Mouse (Mus musculus): ENCODE results near the gene Olfr902.
"Not testable (repeated sequence)": the region's sequence is repeated elsewhere in the genome, so short reads cannot be mapped to it uniquely, and the experiment has no call there.

The Olfr902 gene

DNA sequence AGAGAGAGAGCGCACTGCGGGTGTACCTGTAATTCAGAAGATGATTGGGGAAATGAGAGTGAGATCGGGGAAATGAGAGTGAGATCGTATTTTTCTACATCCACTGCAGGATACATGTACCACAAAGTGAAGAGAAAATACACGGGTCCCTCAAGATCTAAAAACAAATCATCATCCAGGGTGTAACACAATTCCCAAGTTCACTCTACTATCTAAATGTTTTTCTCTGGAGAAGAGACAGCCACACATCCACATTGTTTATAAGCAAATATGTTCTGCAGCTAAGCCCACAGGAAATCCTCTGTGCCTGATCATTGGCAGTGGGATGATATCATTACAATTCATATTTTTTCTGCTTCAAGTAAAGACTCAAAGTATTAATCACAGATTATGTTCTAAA, at the start of gene Olfr902:
Olfr902 (plus strand) TSS at position 301 of the 400 bp plus-strand sequence.
- in situ Hi-C loops (cut with MboI; ENCODE audit: low sequenced_read_pairs), result no loop called here

DNA sequence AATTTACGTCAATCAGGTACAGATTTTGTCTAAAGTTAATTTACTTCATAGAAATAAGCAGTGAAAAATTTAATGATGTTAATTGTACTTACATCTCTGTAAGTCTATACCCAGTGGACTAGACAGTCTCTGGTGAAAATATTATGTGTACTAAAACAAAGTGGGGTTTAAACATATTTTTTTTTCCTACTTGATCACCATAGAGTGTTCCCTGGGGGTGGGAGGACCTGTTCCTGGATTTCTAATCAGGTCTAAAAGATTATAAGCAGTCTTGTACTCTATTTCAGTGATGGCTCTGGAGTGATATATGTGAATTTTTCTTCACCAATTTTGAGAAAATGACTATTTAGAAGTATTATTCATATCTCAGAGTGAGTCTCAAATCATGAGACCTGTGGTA, 46.1 kb upstream of the Olfr902 start, which contains the start of gene Olfr147:
Olfr147 (plus strand) TSS at position 301 of the 400 bp plus-strand sequence.
- in situ Hi-C loops (cut with MboI; ENCODE audit: low sequenced_read_pairs), result no loop called here

DNA sequence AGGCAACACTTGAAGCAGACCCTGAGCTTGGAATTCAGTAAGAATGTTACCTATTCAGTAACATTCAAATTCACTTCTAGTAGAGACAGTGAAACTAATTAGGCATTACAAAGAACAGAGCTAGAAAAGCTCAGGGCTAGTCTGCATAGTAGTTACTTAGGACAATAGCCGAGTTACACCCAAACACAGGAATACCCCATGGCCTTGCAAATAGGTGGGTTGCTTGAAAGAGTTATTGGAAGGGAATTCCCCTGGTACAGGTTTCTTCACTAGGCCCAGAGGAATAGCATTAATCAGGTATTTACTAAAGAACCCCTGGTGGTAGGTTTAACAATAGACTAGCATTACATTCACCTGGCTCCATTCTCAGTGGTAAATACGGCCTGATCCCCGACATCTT, 40.0 kb upstream of the Olfr902 start:
- in situ Hi-C loops (cut with MboI; ENCODE audit: low sequenced_read_pairs), result not testable (repeated sequence)

DNA sequence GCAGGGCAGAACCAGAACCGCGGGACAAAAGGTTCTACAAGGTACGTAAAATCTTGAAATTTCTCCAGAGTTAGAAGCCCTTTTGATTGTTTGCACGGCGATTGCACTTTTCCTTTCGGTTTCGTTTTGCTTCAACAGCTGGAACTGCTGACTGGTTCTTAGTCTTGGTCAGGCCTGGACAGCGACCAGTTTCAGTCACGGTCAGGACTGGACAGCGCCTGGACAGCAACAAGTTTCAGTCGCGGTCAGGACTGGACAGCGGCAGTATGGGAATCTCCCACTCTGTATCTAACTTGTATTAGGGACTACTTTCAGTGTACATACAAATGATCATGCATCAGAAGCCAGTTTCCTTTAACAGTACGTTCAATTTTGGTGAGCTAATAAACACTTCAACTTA, 34.0 kb upstream of the Olfr902 start:
- in situ Hi-C loops (cut with MboI; ENCODE audit: low sequenced_read_pairs), result not testable (repeated sequence)

DNA sequence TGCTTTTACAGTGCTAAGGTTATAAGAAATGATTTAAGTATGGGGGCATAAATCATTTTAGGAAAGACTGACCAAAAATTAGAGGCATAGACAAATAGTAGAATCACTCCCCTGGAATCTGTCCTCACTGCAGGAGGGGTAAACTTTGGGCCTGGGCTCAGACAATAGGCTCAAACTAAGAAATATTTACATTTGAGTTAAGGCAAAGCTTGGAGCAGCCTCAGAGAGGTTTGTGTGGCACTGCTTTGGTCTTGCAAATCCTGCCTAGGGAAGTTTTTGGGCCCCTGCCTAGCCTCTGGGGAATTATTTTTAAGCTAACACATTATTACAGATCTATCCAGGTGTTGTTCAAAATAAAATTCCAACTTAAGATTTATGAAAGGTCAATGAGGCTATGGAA, 23.7 kb upstream of the Olfr902 start:
- in situ Hi-C loops (cut with MboI; ENCODE audit: low sequenced_read_pairs), result no loop called here

DNA sequence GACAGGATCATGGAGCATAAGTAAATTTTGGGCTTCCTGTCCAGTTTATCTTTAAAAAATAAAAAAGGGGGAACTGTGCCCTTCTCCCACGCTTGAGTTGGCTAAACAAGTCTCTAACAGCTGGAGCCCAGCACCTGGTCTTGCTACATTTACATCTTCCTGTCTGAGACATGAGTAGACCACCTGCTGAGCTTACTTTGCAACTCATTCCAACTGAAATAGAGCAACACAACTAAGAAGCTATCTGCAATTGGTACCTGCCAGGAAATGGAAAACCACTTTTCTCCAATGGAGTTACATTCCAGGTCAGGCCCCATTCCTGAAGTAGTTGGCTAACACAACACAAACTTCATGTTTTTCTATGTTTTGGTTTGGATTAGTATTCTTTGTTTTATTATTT, 20.4 kb upstream of the Olfr902 start:
- in situ Hi-C loops (cut with MboI; ENCODE audit: low sequenced_read_pairs), result no loop called here

DNA sequence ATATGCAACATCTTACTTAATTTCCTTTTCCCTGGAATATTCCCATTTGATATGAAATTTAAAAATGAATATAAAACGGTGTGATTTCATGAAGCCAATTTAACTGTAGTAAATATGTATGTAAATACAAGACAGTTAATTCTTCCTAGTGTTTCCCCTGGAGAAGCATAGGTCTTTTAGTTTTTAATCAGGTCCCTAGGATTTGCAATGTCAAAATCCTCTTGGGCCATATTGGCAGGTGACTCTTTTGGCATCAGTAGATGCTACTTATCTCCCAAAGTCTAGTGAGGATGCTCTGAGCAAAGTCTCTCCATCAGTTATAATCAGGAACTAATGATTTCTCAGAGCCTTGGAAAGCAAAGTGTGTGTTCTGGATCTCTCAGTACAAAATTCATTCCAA, 18.3 kb upstream of the Olfr902 start, which contains the start of gene Olfr901:
Olfr901 (plus strand) TSS at position 301 of the 400 bp plus-strand sequence.
- in situ Hi-C loops (cut with MboI; ENCODE audit: low sequenced_read_pairs), result no loop called here

DNA sequence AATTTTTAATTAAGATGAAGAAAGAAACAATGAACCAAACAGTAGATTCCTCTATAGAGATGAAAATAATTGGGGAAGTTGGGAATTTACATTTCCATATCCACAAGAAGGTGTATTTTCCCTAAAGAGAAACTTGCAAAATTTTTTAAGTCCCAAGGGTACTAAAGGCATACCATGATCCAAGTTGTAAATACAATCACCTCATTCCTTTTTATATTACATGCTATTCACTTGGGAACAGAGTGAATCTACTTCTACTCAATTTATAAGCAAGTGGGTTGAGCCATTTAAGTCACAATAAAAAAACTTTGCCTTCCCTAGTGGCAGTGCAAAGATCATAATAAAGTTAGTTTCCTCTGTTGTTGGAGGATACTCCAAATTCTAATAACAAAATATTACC, 15.4 kb downstream of the Olfr902 start, which contains the start of gene Olfr904:
Olfr904 (plus strand) TSS at position 301 of the 400 bp plus-strand sequence.
- in situ Hi-C loops (cut with MboI; ENCODE audit: low sequenced_read_pairs), result no loop called here

DNA sequence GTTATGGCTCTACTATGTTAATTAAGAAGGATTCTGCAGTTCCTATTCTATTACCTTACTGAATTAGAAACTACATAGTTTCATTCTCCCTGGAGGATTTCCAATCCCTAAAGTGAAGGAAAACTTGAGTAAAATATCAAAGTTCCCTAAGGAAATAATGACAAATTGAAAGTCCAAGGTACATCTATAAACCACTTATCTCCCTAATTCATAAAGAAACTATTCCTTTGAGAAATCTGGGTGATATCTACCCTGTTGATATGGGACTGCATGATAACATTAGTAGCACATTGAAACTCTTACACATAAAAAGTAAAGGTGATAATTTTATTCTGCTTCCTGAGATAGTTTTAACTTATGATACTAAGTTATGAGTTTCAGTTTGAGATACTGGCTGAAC, 23.4 kb downstream of the Olfr902 start, which contains the start of gene Olfr905:
Olfr905 (plus strand) TSS at position 301 of the 400 bp plus-strand sequence.
- in situ Hi-C loops (cut with MboI; ENCODE audit: low sequenced_read_pairs), result no loop called here

DNA sequence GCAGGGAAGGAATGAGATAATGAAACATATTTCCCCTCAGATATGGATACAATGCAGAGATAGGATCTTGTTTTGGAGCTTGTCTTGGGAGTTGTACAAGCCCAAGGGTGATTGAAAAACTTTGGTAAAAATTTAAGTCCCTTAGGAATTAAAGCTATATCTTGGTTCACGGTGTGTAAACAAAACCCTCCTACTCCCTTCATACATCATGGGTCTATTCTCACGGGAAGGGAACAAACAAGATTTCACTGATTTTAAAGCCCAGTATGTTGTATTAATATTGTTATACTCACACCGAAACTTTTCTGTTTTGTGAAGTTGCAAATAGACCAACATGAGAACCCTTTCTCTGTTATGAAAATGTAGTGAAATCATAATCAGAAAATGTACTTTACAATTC, 39.3 kb downstream of the Olfr902 start, which contains the start of gene Olfr906:
Olfr906 (plus strand) TSS at position 301 of the 400 bp plus-strand sequence.
- in situ Hi-C loops (cut with MboI; ENCODE audit: low sequenced_read_pairs), result no loop called here

DNA sequence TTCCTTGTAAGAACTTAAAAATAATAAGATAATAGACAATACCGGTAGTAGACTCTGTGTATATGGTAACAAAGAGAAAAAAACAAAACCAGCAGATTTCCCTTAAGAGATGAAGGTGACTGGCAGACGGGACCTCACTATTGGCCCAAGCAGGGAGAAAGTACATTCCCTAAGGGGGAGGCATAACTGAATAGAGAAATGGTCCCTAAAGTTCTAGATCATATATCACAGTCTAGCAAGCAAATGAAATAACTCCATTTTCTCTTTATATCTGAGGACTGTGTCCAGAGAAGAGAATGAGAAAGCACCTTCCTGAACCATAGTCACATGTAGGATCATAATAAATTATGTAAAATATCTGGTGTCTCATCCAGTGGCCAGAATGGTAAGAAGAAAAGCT, 48.0 kb downstream of the Olfr902 start, which contains the start of gene Olfr907:
Olfr907 (plus strand) TSS at position 301 of the 400 bp plus-strand sequence.
- in situ Hi-C loops (cut with MboI; ENCODE audit: low sequenced_read_pairs), result no loop called here

Measured in CH12F3 (cell line).